Mouse (Mus musculus): ENCODE data around the gene Rpl13. TPM values are rescaled to one million over a fixed set of nuclear protein-coding genes. Genes with fewer than 3 reads are reported as not detected.
A peak's percentile ranks its signal among the peaks of the same experiment; 100 is the strongest.

Gene Rpl13
- polyA plus RNA-seq, 1 experiment, result 960 TPM

DNA sequence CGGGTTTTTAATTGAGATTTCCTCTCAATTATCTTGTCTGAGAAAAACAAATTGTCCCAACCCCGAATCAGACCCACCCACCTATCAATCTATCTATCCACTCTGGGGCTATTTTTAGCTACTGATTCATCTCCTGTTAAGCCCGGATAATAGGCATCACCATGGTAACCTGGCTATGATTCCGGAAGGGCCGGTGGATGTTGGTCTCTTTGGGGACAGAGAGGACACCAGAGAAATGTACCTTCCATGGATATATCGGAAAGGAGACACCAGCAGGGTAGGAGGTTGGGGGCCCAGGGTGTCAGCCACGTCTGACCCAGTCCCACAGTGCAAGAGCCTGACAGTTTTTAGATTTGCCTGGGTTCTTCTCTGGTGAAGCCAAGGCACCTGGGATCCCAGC lies 33.3 kb downstream of the Rpl13 start:
- Histone ChIP-seq H3K36me3 (ENCODE audit: control insufficient read depth, insufficient read depth, low read length) (no peaks in the 10 kb centered on the region), H3K4me3 (ENCODE audit: insufficient read depth, low read depth, low read length) (no peak overlapping the region), H3K27me3 (replicated peaks; ENCODE audit: control insufficient read depth, insufficient read depth, low read length) (no peaks in the 10 kb centered on the region), H3K27ac (ENCODE audit: insufficient read depth, low read depth, low read length) (no peak overlapping the region), H3K4me1 (ENCODE audit: control insufficient read depth, insufficient read depth, low read length) (no peaks in the 10 kb centered on the region; the same call in 1 of the 2 replicates)
- DNase-seq, result peak; percentile 55
- TF ChIP-seq POLR2A (IDR thresholded peaks at IDR 0.05; ENCODE audit: low read depth, low read length) (no peak), CTCF (conservative IDR thresholded peaks at IDR 0.05; ENCODE audit: insufficient read depth, insufficient read length, low read depth, low read length) (no peak)
- WGBS, result 32% methylated on average over 7 of the region's 7 CpGs

DNA sequence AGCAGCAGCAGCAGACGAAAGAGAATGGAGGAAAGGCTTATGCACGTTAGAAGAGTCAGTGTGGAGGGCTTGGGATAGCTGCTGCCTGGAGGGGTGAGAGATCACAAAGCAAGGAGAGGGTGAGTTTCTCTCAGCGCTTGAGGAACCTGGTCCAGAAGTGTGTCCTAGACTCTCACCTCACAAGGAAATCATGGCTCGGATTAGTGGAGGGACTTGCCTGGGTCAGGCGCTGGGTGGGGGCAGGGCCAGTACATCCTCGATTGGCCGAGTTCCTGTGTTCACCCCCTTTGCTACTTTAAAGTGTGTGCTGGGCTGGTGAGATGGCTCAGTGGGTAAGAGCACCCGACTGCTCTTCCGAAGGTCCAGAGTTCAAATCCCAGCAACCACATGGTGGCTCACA lies 33.7 kb downstream of the Rpl13 start:
- DNase-seq, result no peak
- no peak for TF ChIP-seq POLR2A (IDR thresholded peaks at IDR 0.05; ENCODE audit: low read depth, low read length)
- TF ChIP-seq CTCF (conservative IDR thresholded peaks at IDR 0.05; ENCODE audit: insufficient read depth, insufficient read length, low read depth, low read length), result no peak
- H3K27me3 ChIP-seq (replicated peaks; ENCODE audit: control insufficient read depth, insufficient read depth, low read length), result no peaks in the 10 kb centered on the region
- no peak overlapping the region for H3K4me3 ChIP-seq (ENCODE audit: insufficient read depth, low read depth, low read length)
- no peaks in the 10 kb centered on the region for H3K36me3 ChIP-seq (ENCODE audit: control insufficient read depth, insufficient read depth, low read length)
- H3K27ac ChIP-seq (ENCODE audit: insufficient read depth, low read depth, low read length), result no peak overlapping the region
- no peaks in the 10 kb centered on the region; the same call in 1 of the 2 replicates for H3K4me1 ChIP-seq (ENCODE audit: control insufficient read depth, insufficient read depth, low read length)
- 50% methylated on average over 9 of the region's 9 CpGs for WGBS

DNA sequence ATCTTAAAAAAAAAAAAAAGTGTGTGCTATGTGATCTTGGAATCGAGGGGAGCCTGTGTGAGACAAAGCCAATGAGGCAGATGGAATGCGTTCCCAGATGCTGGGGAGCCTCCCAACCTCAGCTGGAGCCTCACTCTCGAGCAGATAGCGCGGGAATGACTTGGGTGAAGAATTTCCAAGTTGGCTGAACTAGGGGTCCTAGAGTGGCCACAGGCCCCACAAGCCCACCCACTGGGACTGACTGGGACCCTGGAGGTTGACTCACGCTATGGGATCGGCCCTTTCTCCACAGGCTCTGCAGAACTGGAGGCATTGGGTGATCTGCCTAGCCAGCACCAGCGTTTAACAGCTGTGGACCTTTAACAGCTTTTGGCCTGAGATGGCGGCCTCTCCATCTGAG lies 34.1 kb downstream of the Rpl13 start:
- Histone ChIP-seq H3K4me3 (ENCODE audit: insufficient read depth, low read depth, low read length) (no peak overlapping the region), H3K4me1 (ENCODE audit: control insufficient read depth, insufficient read depth, low read length) (no peaks in the 10 kb centered on the region), H3K27me3 (replicated peaks; ENCODE audit: control insufficient read depth, insufficient read depth, low read length) (no peaks in the 10 kb centered on the region), H3K36me3 (ENCODE audit: control insufficient read depth, insufficient read depth, low read length) (no peaks in the 10 kb centered on the region), H3K27ac (ENCODE audit: insufficient read depth, low read depth, low read length) (no peak overlapping the region)
- no peak for DNase-seq
- WGBS, result 85% methylated on average over 9 of the region's 9 CpGs
- no peak for TF ChIP-seq POLR2A (IDR thresholded peaks at IDR 0.05; ENCODE audit: low read depth, low read length)

DNA sequence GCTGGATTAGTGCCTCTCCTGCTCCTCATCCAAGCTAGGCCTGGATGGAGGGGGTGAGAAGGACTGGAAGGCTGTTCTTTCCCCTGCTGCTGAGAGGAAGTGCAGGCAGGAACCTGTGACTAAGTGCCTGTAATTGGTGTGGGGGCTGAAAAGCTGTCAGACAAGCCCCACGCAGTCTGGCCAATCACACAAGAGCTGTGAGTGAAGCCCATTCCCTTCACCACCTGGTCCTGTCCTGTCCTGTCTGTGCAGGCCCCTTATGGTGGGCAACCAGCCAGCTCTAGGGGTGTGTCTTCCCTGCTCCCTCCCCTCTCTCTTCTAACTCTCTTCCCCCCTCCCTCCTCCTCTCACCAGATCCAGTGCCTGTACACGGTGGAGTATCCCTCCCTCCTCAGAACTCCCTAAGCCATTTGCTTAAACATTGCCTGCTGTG lies 35.5 kb downstream of the Rpl13 start:
- WGBS, result 28% methylated on average over 2 of the region's 2 CpGs
- Histone ChIP-seq H3K4me3 (ENCODE audit: insufficient read depth, low read depth, low read length) (no peak overlapping the region), H3K27me3 (replicated peaks; ENCODE audit: control insufficient read depth, insufficient read depth, low read length) (no peaks in the 10 kb centered on the region), H3K27ac (ENCODE audit: insufficient read depth, low read depth, low read length) (no peak overlapping the region), H3K36me3 (ENCODE audit: control insufficient read depth, insufficient read depth, low read length) (no peaks in the 10 kb centered on the region), H3K4me1 (ENCODE audit: control insufficient read depth, insufficient read depth, low read length) (no peaks in the 10 kb centered on the region)
- no peak for DNase-seq
- TF ChIP-seq POLR2A (IDR thresholded peaks at IDR 0.05; ENCODE audit: low read depth, low read length) (no peak), CTCF (conservative IDR thresholded peaks at IDR 0.05; ENCODE audit: insufficient read depth, insufficient read length, low read depth, low read length) (no peak)

GRCm38 (mm10) chr8:123138741-123139140 lies 36.6 kb downstream of the Rpl13 start:
- TF ChIP-seq CTCF (conservative IDR thresholded peaks at IDR 0.05; ENCODE audit: insufficient read depth, insufficient read length, low read depth, low read length) (no peak), POLR2A (IDR thresholded peaks at IDR 0.05; ENCODE audit: low read depth, low read length) (no peak)
- Histone ChIP-seq H3K27ac (ENCODE audit: insufficient read depth, low read depth, low read length) (no peak overlapping the region), H3K4me3 (ENCODE audit: insufficient read depth, low read depth, low read length) (no peak overlapping the region), H3K27me3 (replicated peaks; ENCODE audit: control insufficient read depth, insufficient read depth, low read length) (no peaks in the 10 kb centered on the region), H3K36me3 (ENCODE audit: control insufficient read depth, insufficient read depth, low read length) (no peaks in the 10 kb centered on the region), H3K4me1 (ENCODE audit: control insufficient read depth, insufficient read depth, low read length) (no peaks in the 10 kb centered on the region)
- DNase-seq, result no peak
- 68% methylated on average over 4 of the region's 4 CpGs for WGBS

GRCm38 (mm10) chr8:123141741-123142462 lies 39.8 kb downstream of the Rpl13 start:
- Histone ChIP-seq H3K27me3 (replicated peaks; ENCODE audit: control insufficient read depth, insufficient read depth, low read length) (no peaks in the 10 kb centered on the region), H3K36me3 (ENCODE audit: control insufficient read depth, insufficient read depth, low read length) (no peaks in the 10 kb centered on the region), H3K4me3 (ENCODE audit: insufficient read depth, low read depth, low read length) (no peak overlapping the region), H3K27ac (ENCODE audit: insufficient read depth, low read depth, low read length) (peak overlapping the region; percentile 68; the same call in 1 of the 2 replicates), H3K4me1 (ENCODE audit: control insufficient read depth, insufficient read depth, low read length) (no peaks in the 10 kb centered on the region)
- TF ChIP-seq CTCF (conservative IDR thresholded peaks at IDR 0.05; ENCODE audit: insufficient read depth, insufficient read length, low read depth, low read length), result no peak
- TF ChIP-seq POLR2A (IDR thresholded peaks at IDR 0.05; ENCODE audit: low read depth, low read length), result no peak
- 57% methylated on average over 14 of the region's 14 CpGs for WGBS
- DNase-seq, result peak; percentile 90

- WGBS, result 56% methylated on average over 6 of the region's 6 CpGs
- DNase-seq, result peak; percentile 72
- H3K27me3 ChIP-seq (replicated peaks; ENCODE audit: control insufficient read depth, insufficient read depth, low read length), result no peaks in the 10 kb centered on the region
Observed at GRCm38 (mm10) chr8:123145279-123145678, 43.1 kb downstream of the Rpl13 start.

More at GRCm38 (mm10) chr8:123145279-123145678, 43.1 kb downstream of the Rpl13 start:
- no peak overlapping the region for H3K4me3 ChIP-seq (ENCODE audit: insufficient read depth, low read depth, low read length)
- TF ChIP-seq POLR2A (IDR thresholded peaks at IDR 0.05; ENCODE audit: low read depth, low read length) (no peak), CTCF (conservative IDR thresholded peaks at IDR 0.05; ENCODE audit: insufficient read depth, insufficient read length, low read depth, low read length) (peak; percentile 68)
- no peaks in the 10 kb centered on the region for H3K36me3 ChIP-seq (ENCODE audit: control insufficient read depth, insufficient read depth, low read length)
- no peak overlapping the region for H3K27ac ChIP-seq (ENCODE audit: insufficient read depth, low read depth, low read length)
- no peaks in the 10 kb centered on the region for H3K4me1 ChIP-seq (ENCODE audit: control insufficient read depth, insufficient read depth, low read length)
